Mouse (Mus musculus) embryonic fibroblast, embryonic 13.5 days (primary cell): ENCODE measurements around the gene Myo1e.

Source experiments
- CTCF ChIP-seq: IDR thresholded peaks from 2 replicates; pipeline ENCODE4 v1.5.1; 2011; ENCODE audit warnings: mild to moderate bottlenecking, control low read depth, low read length, moderate library complexity, borderline replicate concordance; ENCODE audit not compliant: insufficient read depth
- POLR2A ChIP-seq: IDR thresholded peaks from 2 replicates; pipeline ENCODE4 v1.6.1; 2011; ENCODE audit warnings: low read depth, mild to moderate bottlenecking, control low read depth, low read length, moderate library complexity

DNA sequence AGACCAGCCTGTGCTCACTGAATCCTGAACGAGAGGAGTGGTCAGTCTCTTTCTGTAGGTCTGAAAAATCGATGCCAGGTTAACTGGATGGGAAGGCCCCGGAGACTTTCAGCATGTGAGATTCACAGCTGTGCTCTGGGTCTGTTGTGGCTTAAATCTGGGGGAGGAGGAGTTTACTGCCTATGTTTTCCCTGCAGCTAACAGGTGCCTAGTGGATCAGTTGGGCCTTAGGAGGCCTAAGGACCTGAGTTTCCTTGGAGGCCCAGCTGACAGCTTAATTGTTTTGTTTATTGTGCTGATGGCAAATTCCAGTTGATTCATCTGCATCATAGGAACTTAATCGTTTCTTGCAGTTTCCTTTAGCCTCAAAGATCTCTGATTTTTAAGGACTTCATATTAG lies 16.0 kb downstream of the Myo1e start:
- TF ChIP-seq POLR2A (no peak), CTCF (no peak)
